Mouse (Mus musculus) lung, adult 2 months (tissue): ENCODE data around the gene Ppp6r3.

Source experiments
- CTCF ChIP-seq: fragments of 200-500 bp; IDR thresholded peaks from 2 replicates; pipeline ENCODE4 v1.5.1; 2011; ENCODE audit warnings: mild to moderate bottlenecking, low read length, control low read depth; ENCODE audit not compliant: insufficient read depth
- POLR2A ChIP-seq: fragments of 200-500 bp; IDR thresholded peaks from 2 replicates; pipeline ENCODE4 v1.6.1; 2011; ENCODE audit warnings: low read depth, mild to moderate bottlenecking, control low read depth, low read length, borderline replicate concordance; ENCODE audit errors: extremely low read depth

GRCm38 (mm10) chr19:3564309-3564708, 11.2 kb downstream of the Ppp6r3 start:
- TF ChIP-seq POLR2A (no peak), CTCF (no peak)
